Mouse (Mus musculus) effector memory CD4-positive, alpha-beta T cell, adult 5 months (primary cell): Measurements from ENCODE around the gene D1Ertd622e. TPM values are rescaled to one million over a fixed set of nuclear protein-coding genes. Genes with fewer than 3 reads are reported as not detected.

Experiments used
- polyA plus RNA-seq: library from polyadenylated mRNA; unstranded; fragments of 100-300 nt; shearing (Covaris generic); gene quantifications from one replicate; pipeline ENCODE4 v1.2.1, GENCODE M21; 2017

Gene D1Ertd622e
- 44.4 TPM for polyA plus RNA-seq

DNA sequence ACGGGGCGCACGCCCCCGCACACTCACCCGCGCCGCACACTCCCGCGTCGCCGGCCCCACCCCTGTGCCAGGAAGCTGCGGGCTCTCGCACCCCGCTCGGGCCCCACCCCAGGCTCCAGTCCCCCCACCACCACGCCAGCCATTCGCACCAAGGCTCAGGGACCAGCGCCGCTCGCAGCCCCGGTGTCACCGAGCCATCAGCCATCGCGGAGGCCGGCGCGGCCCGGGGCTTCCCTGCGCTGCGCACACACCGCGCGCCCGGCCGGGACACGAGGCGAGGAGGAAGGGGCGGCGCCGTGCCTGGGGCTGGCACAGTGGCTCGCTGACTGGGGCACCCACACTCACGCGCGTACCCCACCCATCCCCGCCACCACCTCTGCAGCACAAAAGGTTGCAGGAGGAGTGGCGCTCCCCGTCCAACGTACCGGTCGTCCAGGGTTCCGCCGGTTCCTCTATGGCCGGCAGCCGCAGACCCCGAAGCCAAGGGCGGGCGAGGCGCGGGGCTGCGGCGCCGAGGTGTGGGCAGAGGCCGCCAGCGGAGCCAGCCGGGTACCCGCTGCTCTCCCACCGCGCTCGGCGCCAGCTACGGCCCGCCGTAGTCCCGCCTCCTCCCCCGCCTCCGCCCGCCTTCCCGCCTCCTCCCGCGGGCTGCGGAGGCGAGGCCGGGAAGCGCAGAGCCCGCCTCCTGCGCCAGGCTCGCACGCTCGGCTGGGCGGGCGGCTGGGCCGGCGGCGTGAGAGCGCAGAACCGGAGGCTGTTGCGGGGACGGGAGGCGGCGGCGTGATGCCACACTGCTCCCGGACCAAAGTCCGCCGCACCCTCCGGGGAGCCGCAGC is at the start of gene D1Ertd622e:
Gene D1Ertd622e, minus strand, starts transcription at position 669 of the 836 bp plus-strand sequence.

Other genes with a start within 250 kb of the D1Ertd622e start
- gene Gin1, start 108.1 kb upstream of the D1Ertd622e start, polyA plus RNA-seq = 11.8 TPM
- 39.5 TPM for gene Ppip5k2, start 108.3 kb upstream of the D1Ertd622e start, polyA plus RNA-seq